Comparison of ENCODE assay signal across 22 mouse cellular contexts in the genomic region with DNA sequence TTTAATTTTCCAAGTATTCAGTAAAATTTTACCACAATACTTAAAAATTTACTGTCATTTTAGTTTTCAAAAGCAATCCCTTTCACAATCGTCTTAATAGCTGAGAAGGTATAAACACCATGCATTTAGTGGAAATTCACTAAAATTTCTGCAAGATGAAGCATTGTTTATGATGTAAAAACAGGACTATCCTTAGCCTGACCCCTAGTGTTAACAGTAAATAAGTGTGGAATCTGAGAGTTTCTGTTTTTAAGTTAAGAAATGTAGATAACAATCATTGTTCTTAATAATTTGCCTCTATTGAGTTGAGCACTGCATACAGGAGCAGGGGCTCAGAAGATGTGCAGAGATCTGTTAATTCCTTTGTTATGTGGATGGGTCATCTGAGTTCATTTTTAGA.
DNase-seq lines count a peak whose midpoint lies in the region; ATAC-seq and TF ChIP-seq lines count a peak whose summit lies in the region.
"Had no signal": no experiment of that assay in that cellular context is flagged by ENCODE, and none has a peak within 500 bp of the region (broad histone marks: within the 10 kb centered on the region; RNA-seq: fewer than 3 reads in every experiment).

No protein-coding gene starts in this region.

- no peak overlapping the region for H3K4me2 ChIP-seq in heart, postnatal 0 days (ENCODE audit: low read depth, low read length)
- H3K4me2 ChIP-seq in stomach, postnatal 0 days (replicated peaks; ENCODE audit: low read depth) = no peak overlapping the region
- H3K4me2 ChIP-seq: embryonic facial prominence, embryonic 12.5 days; kidney, embryonic 15.5 days had no signal

- H3K4me1 ChIP-seq in heart, postnatal 0 days (ENCODE audit: control insufficient read depth, insufficient read depth) = no peaks in the 10 kb centered on the region
- H3K4me1 ChIP-seq in stomach, postnatal 0 days (replicated peaks; ENCODE audit: control insufficient read depth, insufficient read depth) = no peaks in the 10 kb centered on the region
- H3K4me1 ChIP-seq: embryonic facial prominence, embryonic 12.5 days; kidney, embryonic 15.5 days; megakaryocyte, embryonic 14.5 days had no signal

- no peaks in the 10 kb centered on the region for H3K9me3 ChIP-seq in heart, postnatal 0 days (replicated peaks; ENCODE audit: control insufficient read depth, low read length)
- H3K9me3 ChIP-seq in stomach, postnatal 0 days (ENCODE audit: control insufficient read depth, low read length) = no peaks in the 10 kb centered on the region
- H3K9me3 ChIP-seq: embryonic facial prominence, embryonic 12.5 days; kidney, embryonic 15.5 days; megakaryocyte, embryonic 14.5 days had no signal

- WGBS in heart, postnatal 0 days = 35% methylated on average over 1 of the region's 1 CpGs
- 38% methylated on average over 1 of the region's 1 CpGs for WGBS in stomach, postnatal 0 days

- intact Hi-C loops in left cerebral cortex, adult 2 months (cut with DNase I) = loop anchor here (2.0 kb wide), 1 partner anchor 771 kb away; no protein-coding TSS in a partner anchor

- H3K36me3 ChIP-seq in heart, postnatal 0 days (replicated peaks; ENCODE audit: control insufficient read depth, insufficient read depth, low read length) = no peaks in the 10 kb centered on the region
- H3K36me3 ChIP-seq in stomach, postnatal 0 days (ENCODE audit: control insufficient read depth, insufficient read depth, low read length) = no peaks in the 10 kb centered on the region
- H3K36me3 ChIP-seq: embryonic facial prominence, embryonic 12.5 days; kidney, embryonic 15.5 days had no signal

- ATAC-seq in heart, postnatal 0 days (ENCODE audit: insufficient read depth, low read depth) = no peak
- ATAC-seq in stomach, postnatal 0 days (ENCODE audit: low FRiP score, low TSS enrichment) = no peak
- ATAC-seq: forebrain, embryonic 16.5 days; hindbrain, embryonic 16.5 days had no signal

- no peak for TF ChIP-seq EP300 in heart, postnatal 0 days (IDR thresholded peaks at IDR 0.05; ENCODE audit: low read depth)
- TF ChIP-seq EP300 in stomach, postnatal 0 days (optimal IDR thresholded peaks at IDR 0.05) = no peak

- H3K4me3 ChIP-seq in heart, postnatal 0 days (ENCODE audit: low read depth, low read length) = no peak overlapping the region
- H3K4me3 ChIP-seq in left cerebral cortex, adult 2 months = no peak overlapping the region
- H3K4me3 ChIP-seq in stomach, postnatal 0 days (ENCODE audit: low read depth, low read length) = no peak overlapping the region
- H3K4me3 ChIP-seq: embryonic facial prominence, embryonic 12.5 days; kidney, embryonic 15.5 days; megakaryocyte, embryonic 14.5 days had no signal

- peak; percentile 6; the same call in 1 of the 2 replicates for TF ChIP-seq CTCF in heart, postnatal 0 days (IDR thresholded peaks at IDR 0.05; ENCODE audit: low read depth)
- peak; percentile 26 for TF ChIP-seq CTCF in left cerebral cortex, adult 2 months (IDR thresholded peaks at IDR 0.05)
- TF ChIP-seq CTCF in stomach, postnatal 0 days (IDR thresholded peaks at IDR 0.05; ENCODE audit: low read depth) = peak; percentile 57

- H3K27ac ChIP-seq in heart, postnatal 0 days (ENCODE audit: low read depth) = no peak overlapping the region
- no peak overlapping the region for H3K27ac ChIP-seq in left cerebral cortex, adult 2 months
- H3K27ac ChIP-seq in stomach, postnatal 0 days (replicated peaks) = no peak overlapping the region
- H3K27ac ChIP-seq: embryonic facial prominence, embryonic 12.5 days; kidney, embryonic 15.5 days had no signal

- H3K27me3 ChIP-seq in heart, postnatal 0 days (ENCODE audit: control insufficient read depth, insufficient read depth, low read length) = no peaks in the 10 kb centered on the region
- H3K27me3 ChIP-seq in stomach, postnatal 0 days (ENCODE audit: control insufficient read depth, insufficient read depth, low read length) = no peaks in the 10 kb centered on the region
- H3K27me3 ChIP-seq: embryonic facial prominence, embryonic 12.5 days; kidney, embryonic 15.5 days; megakaryocyte, embryonic 14.5 days had no signal

- H3K9ac ChIP-seq in heart, postnatal 0 days (replicated peaks; ENCODE audit: low read depth, low read length) = no peak overlapping the region
- H3K9ac ChIP-seq in stomach, postnatal 0 days (ENCODE audit: low read length) = no peak overlapping the region
- H3K9ac ChIP-seq: embryonic facial prominence, embryonic 12.5 days; kidney, embryonic 15.5 days had no signal

- DNase-seq in heart, postnatal 0 days (ENCODE audit: low spot score) = no peak
- no peak for DNase-seq in heart, adult 8-10 months (ENCODE audit: low spot score)
- DNase-seq in left cerebral cortex, adult 2 months (ENCODE audit: extremely low spot score in 1 of 2, low spot score in 2 of 2) = no peak
- no peak for DNase-seq in left cerebral cortex, adult 9 months (ENCODE audit: low spot score in 2 of 2)
- DNase-seq in retina, embryonic 14.5 days (ENCODE audit: low spot score) = peak; percentile 5
- DNase-seq in retina, postnatal 1 day = no peak
- DNase-seq in stomach, postnatal 0 days (ENCODE audit: low spot score) = no peak
- DNase-seq in cerebellum, adult 8-10 months = no peak
- DNase-seq: adrenal gland, postnatal 14 days; cerebellum, postnatal 14 days; gastrocnemius, postnatal 14 days; heart, adult 11 months; heart, postnatal 36 days; kidney, adult 11 months; right cerebral cortex, postnatal 25 days; spleen, adult 18-20 months; thymus, postnatal 14 days had no signal

Comparison
In these comparisons a context has a peak if more than half of its experiments do, and no peak if none do; other contexts are left out.
1. CTCF ChIP-seq: peak in every context shown above with its lines; median percentile 57 in stomach, postnatal 0 days; 26 in left cerebral cortex, adult 2 months; 6 in heart, postnatal 0 days.